ENCODE assay signal across 23 mouse cellular contexts in genomic region chr6:49252207-49252606, GRCm38 (mm10). TPM values are rescaled to one million over a fixed set of nuclear protein-coding genes. Genes with fewer than 3 reads are reported as not detected.
DNase-seq lines count a peak whose midpoint lies in the region; ATAC-seq and TF ChIP-seq lines count a peak whose summit lies in the region.
"Had no signal": no experiment of that assay in that cellular context is flagged by ENCODE, and none has a peak within 500 bp of the region (broad histone marks: within the 10 kb centered on the region; RNA-seq: fewer than 3 reads in every experiment).

No protein-coding gene starts in this region.

- H3K4me3 ChIP-seq in liver, adult 2 months (ENCODE audit: insufficient read depth, low read depth, low read length), result no peak overlapping the region
- H3K4me3 ChIP-seq in liver, postnatal 0 days (ENCODE audit: low read depth, low read length), result no peak overlapping the region
- no peak overlapping the region for H3K4me3 ChIP-seq in liver, embryonic 12.5 days
- H3K4me3 ChIP-seq in ES-Bruce4 (ENCODE audit: low read depth, low read length), result no peak overlapping the region

- H3K27ac ChIP-seq in liver, adult 2 months (replicated peaks; ENCODE audit: insufficient read depth, low read depth, low read length), result no peak overlapping the region
- H3K27ac ChIP-seq in liver, postnatal 0 days (ENCODE audit: low read depth), result no peak overlapping the region
- no peak overlapping the region for H3K27ac ChIP-seq in liver, embryonic 12.5 days
- peak overlapping the region; percentile 54; the same call in 1 of the 2 replicates for H3K27ac ChIP-seq in ES-Bruce4 (ENCODE audit: insufficient read depth, low read length)

- peaks cover 2% of the 10 kb centered on the region; the same call in 1 of the 2 replicates for H3K4me1 ChIP-seq in liver, adult 2 months (ENCODE audit: control insufficient read depth, insufficient read depth, low read length)
- H3K4me1 ChIP-seq in liver, postnatal 0 days (ENCODE audit: insufficient read depth), result no peaks in the 10 kb centered on the region
- H3K4me1 ChIP-seq in liver, embryonic 12.5 days, result peaks cover 3% of the 10 kb centered on the region; the same call in 1 of the 2 replicates
- H3K4me1 ChIP-seq in ES-Bruce4 (ENCODE audit: control insufficient read depth, insufficient read depth, low read length), result no peaks in the 10 kb centered on the region

- peaks cover 30% of the 10 kb centered on the region for H3K36me3 ChIP-seq in liver, adult 2 months (ENCODE audit: control insufficient read depth, insufficient read depth, low read length)
- H3K36me3 ChIP-seq in liver, postnatal 0 days (replicated peaks; ENCODE audit: insufficient read depth, low read length), result peaks cover 37% of the 10 kb centered on the region
- H3K36me3 ChIP-seq in liver, embryonic 12.5 days, result peaks cover 50% of the 10 kb centered on the region
- peaks cover 55% of the 10 kb centered on the region for H3K36me3 ChIP-seq in ES-Bruce4 (ENCODE audit: control insufficient read depth, insufficient read depth, low read length, poor library complexity, severe bottlenecking)

- H3K79me2 ChIP-seq in liver, adult 2 months (ENCODE audit: control insufficient read depth, insufficient read depth, low read length), result peaks cover 3% of the 10 kb centered on the region; the same call in 1 of the 2 replicates

- no peak for TF ChIP-seq EP300 in liver, postnatal 0 days (IDR thresholded peaks at IDR 0.05; ENCODE audit: low read depth)
- no peak for TF ChIP-seq EP300 in ES-Bruce4 (IDR thresholded peaks at IDR 0.05; ENCODE audit: insufficient read depth, low read depth, low read length)

- 36% methylated on average over 8 of the region's 8 CpGs for WGBS in liver, adult 2 months
- WGBS in liver, postnatal 0 days (ENCODE audit: insufficient replicate concordance), result 68% methylated on average over 8 of the region's 8 CpGs
- WGBS in liver, embryonic 12.5 days (ENCODE audit: insufficient replicate concordance), result 89% methylated on average over 8 of the region's 8 CpGs

- no peaks in the 10 kb centered on the region for H3K27me3 ChIP-seq in liver, adult 2 months (ENCODE audit: control insufficient read depth, insufficient read depth, low read length)
- no peaks in the 10 kb centered on the region for H3K27me3 ChIP-seq in liver, postnatal 0 days (ENCODE audit: insufficient read depth, low read length)
- no peaks in the 10 kb centered on the region for H3K27me3 ChIP-seq in liver, embryonic 12.5 days (replicated peaks)
- H3K27me3 ChIP-seq in ES-Bruce4 (ENCODE audit: control insufficient read depth, insufficient read depth, low read length, poor library complexity, severe bottlenecking), result no peaks in the 10 kb centered on the region
- H3K27me3 ChIP-seq: CH12.LX, Patski had no signal

- no peak for TF ChIP-seq POLR2A in liver, adult 2 months (IDR thresholded peaks at IDR 0.05; ENCODE audit: extremely low read depth, insufficient read depth, low read length)
- TF ChIP-seq POLR2A in ES-Bruce4 (IDR thresholded peaks at IDR 0.05; ENCODE audit: insufficient read depth, low read length), result no peak

- intact Hi-C loops in heart, postnatal 14 days (cut with DNase I), result no loop called here

- peak; percentile 50; the same call in 1 of the 2 replicates for ATAC-seq in liver, postnatal 0 days
- no peak for ATAC-seq in liver, embryonic 12.5 days
- ATAC-seq: activated CD4-positive, CD25-positive, alpha-beta regulatory T cell, adult 4 months; CD4-positive, CD25-positive, alpha-beta regulatory T cell, adult 4 months; Patski had no signal

- no peak overlapping the region for H3K9ac ChIP-seq in liver, adult 2 months (ENCODE audit: low read depth, low read length)
- H3K9ac ChIP-seq in liver, postnatal 0 days (replicated peaks), result no peak overlapping the region
- no peak overlapping the region for H3K9ac ChIP-seq in liver, embryonic 12.5 days
- H3K9ac ChIP-seq in ES-Bruce4 (ENCODE audit: low read depth, poor library complexity, severe bottlenecking), result no peak overlapping the region

- H3K9me3 ChIP-seq in liver, postnatal 0 days (ENCODE audit: low read length), result no peaks in the 10 kb centered on the region
- H3K9me3 ChIP-seq in liver, embryonic 12.5 days (replicated peaks), result no peaks in the 10 kb centered on the region
- no peaks in the 10 kb centered on the region for H3K9me3 ChIP-seq in ES-Bruce4 (replicated peaks; ENCODE audit: control insufficient read depth, insufficient read depth, low read length, poor library complexity, severe bottlenecking)
- H3K9me3 ChIP-seq: G1E had no signal

- H3K4me2 ChIP-seq in liver, postnatal 0 days (ENCODE audit: low read depth, low read length), result no peak overlapping the region
- no peak overlapping the region for H3K4me2 ChIP-seq in liver, embryonic 12.5 days

- DNase-seq in heart, adult 11 months, result peak; percentile 9
- no peak for DNase-seq in heart, postnatal 14 days
- DNase-seq in liver, adult 2 months (ENCODE audit: extremely low read depth, low read depth, low spot score), result peak; percentile 79
- no peak for DNase-seq in liver
- DNase-seq in liver, postnatal 0 days, result no peak
- no peak for DNase-seq in layer of hippocampus, postnatal 36 days
- DNase-seq: adrenal gland, adult 2 months; adrenal gland, adult 8-10 months; adrenal gland, postnatal 10 days; adrenal gland, postnatal 14 days; adrenal gland, postnatal 25 days; adrenal gland, postnatal 36 days; B cell, adult 2 months; cerebellum, adult 11 months; cerebellum, adult 11-12 months; cerebellum, adult 18-20 months had no signal

- TF ChIP-seq CTCF in liver, adult 2 months (IDR thresholded peaks at IDR 0.05; ENCODE audit: low read depth, low read length), result no peak
- no peak for TF ChIP-seq CTCF in liver, postnatal 0 days (IDR thresholded peaks at IDR 0.05; ENCODE audit: low read depth)
- TF ChIP-seq CTCF in ES-Bruce4 (IDR thresholded peaks at IDR 0.05; ENCODE audit: low read depth, low read length), result no peak

RNA-seq across cellular contexts. Expression of gene Tra2a, which starts 11.6 kb away (rescaled TPM):
- 10 to 100 TPM; 30.9 to 42.3 TPM for total RNA-seq in heart, postnatal 14 days (2021)
- total RNA-seq in liver, adult 2 months (2014; rRNA removed), result 19.3 and 20.5 TPM in 2 replicates
- 7.8 and 9.8 TPM in 2 replicates for polyA plus RNA-seq in liver, adult 2 months (2012; rRNA removed)
- 23.4 and 26.3 TPM in 2 replicates for polyA plus RNA-seq in liver, postnatal 0 days (2015; fragmentation: Nextera tagmentation; extraction: Ambion mirVana)
- polyA plus RNA-seq in liver, embryonic 12.5 days (2016; fragmentation: Nextera tagmentation; extraction: Ambion mirVana), result 57.7 and 63.0 TPM in 2 replicates
- 312 and 328 TPM in 2 replicates for polyA plus RNA-seq in ES-Bruce4 (2011; ENCODE audit: insufficient read depth, insufficient read length, low read depth, missing spikeins)
- 100 to 1,000 TPM in 1 of 2 experiments, 10 to 100 TPM in 1; 92.3 to 105 TPM for total RNA-seq in layer of hippocampus, postnatal 36 days (2021)

RNA-seq across cellular contexts. Expression of gene Igf2bp3, which starts 37.5 kb away (rescaled TPM):
- total RNA-seq in heart, postnatal 14 days (2021), result 1 to 10 TPM in 1 of 2 experiments, under 1 TPM in 1; 0.93 to 1.6 TPM
- total RNA-seq in liver, adult 2 months (2014; rRNA removed), result 0.27 and 0.46 TPM in 2 replicates
- 0.05 and 0.21 TPM in 2 replicates for polyA plus RNA-seq in liver, adult 2 months (2012; rRNA removed)
- polyA plus RNA-seq in liver, postnatal 0 days (2015; fragmentation: Nextera tagmentation; extraction: Ambion mirVana), result 29.7 and 31.3 TPM in 2 replicates
- 32.0 and 33.7 TPM in 2 replicates for polyA plus RNA-seq in liver, embryonic 12.5 days (2016; fragmentation: Nextera tagmentation; extraction: Ambion mirVana)
- polyA plus RNA-seq in ES-Bruce4 (2011; ENCODE audit: insufficient read depth, insufficient read length, low read depth, missing spikeins), result 78.2 and 85.8 TPM in 2 replicates
- not detected for total RNA-seq in layer of hippocampus, postnatal 36 days (2021)

Comparison
In these comparisons a context has a peak if more than half of its experiments do, and no peak if none do; other contexts are left out.
1. DNase-seq: peak in heart, adult 11 months (single experiment) and liver, adult 2 months (single experiment); none in heart, postnatal 14 days (0 of 2), liver (single experiment), liver, postnatal 0 days (single experiment) and layer of hippocampus, postnatal 36 days (0 of 2).
2. RNA of gene Igf2bp3, which starts 37.5 kb away (polyA plus RNA-seq): 78.2 to 85.8 TPM in ES-Bruce4, 32.0 to 33.7 TPM in liver, embryonic 12.5 days and 29.7 to 31.3 TPM in liver, postnatal 0 days; 0.05 to 0.21 TPM in liver, adult 2 months; every median in the first group is over 10 times any median in the second.